Mouse (Mus musculus): ENCODE measurements at regions not wholly inside any gene's neighbourhood (a gene's known extent, or its start where the extent isn't known, plus 50 kb on each side); places are given as distances from the start of the nearest gene placed in this dataset.

DNA sequence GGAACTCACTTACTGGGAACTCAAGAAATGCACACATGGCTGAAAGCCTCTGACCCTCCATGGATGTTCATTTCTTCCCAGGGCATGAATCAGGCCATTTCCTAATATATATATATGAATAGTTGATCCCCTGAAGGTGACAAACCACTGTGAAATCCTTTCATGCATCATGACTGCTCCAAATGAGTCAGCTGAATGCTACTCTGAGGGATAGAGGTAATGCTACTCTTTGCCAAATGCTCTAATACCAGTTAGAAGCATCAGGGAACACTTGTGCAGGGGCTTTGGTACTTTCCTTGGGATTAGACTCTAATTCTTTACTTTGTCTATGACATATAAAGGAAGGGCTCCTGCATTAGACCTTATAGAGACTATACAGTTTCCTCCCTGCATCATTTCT is 561.0 kb upstream of the Ercc4 start:
- TF ChIP-seq CTCF (IDR thresholded peaks at IDR 0.05; ENCODE audit: control insufficient read depth, insufficient read depth, low read length) (no peak), POLR2A (IDR thresholded peaks at IDR 0.05; ENCODE audit: borderline replicate concordance, control insufficient read depth, low read depth, low read length) (no peak)

Data from bone marrow, adult 2 months (tissue).